In genomic region chr4:76590722-76591121, GRCm38 (mm10) we compare ENCODE assay signal across 29 mouse cellular contexts.
"Had no signal": no experiment of that assay in that cellular context is flagged by ENCODE, and none has a peak within 500 bp of the region (broad histone marks: within the 10 kb centered on the region; RNA-seq: fewer than 3 reads in every experiment).

No protein-coding gene starts in this region.

- H3K27ac ChIP-seq: left cerebral cortex, adult 2 months; limb, embryonic 10.5 days; limb, embryonic 12.5 days; limb, embryonic 13.5 days; limb, embryonic 15.5 days; liver, embryonic 12.5 days; liver, embryonic 13.5 days; liver, embryonic 14.5 days; liver, embryonic 15.5 days; macrophage; midbrain, embryonic 10.5 days; midbrain, embryonic 12.5 days; midbrain, embryonic 13.5 days; midbrain, embryonic 15.5 days; neural tube, embryonic 12.5 days; neural tube, embryonic 13.5 days had no signal

- H3K36me3 ChIP-seq: limb, embryonic 10.5 days; limb, embryonic 12.5 days; limb, embryonic 13.5 days; limb, embryonic 15.5 days; liver, embryonic 12.5 days; liver, embryonic 13.5 days; liver, embryonic 15.5 days; midbrain, embryonic 10.5 days; midbrain, embryonic 12.5 days; midbrain, embryonic 13.5 days; midbrain, embryonic 15.5 days; neural tube, embryonic 12.5 days; neural tube, embryonic 13.5 days had no signal

- ATAC-seq: liver, embryonic 12.5 days; liver, postnatal 0 days; midbrain, embryonic 13.5 days; midbrain, embryonic 15.5 days; midbrain, embryonic 16.5 days had no signal

- H3K9ac ChIP-seq: limb, embryonic 12.5 days; limb, embryonic 13.5 days; limb, embryonic 15.5 days; liver, embryonic 12.5 days; liver, embryonic 13.5 days; liver, embryonic 14.5 days; liver, embryonic 15.5 days; liver, postnatal 0 days; midbrain, embryonic 12.5 days; midbrain, embryonic 13.5 days; midbrain, embryonic 15.5 days; neural tube, embryonic 12.5 days; neural tube, embryonic 13.5 days had no signal

- H3K4me2 ChIP-seq: limb, embryonic 12.5 days; limb, embryonic 13.5 days; limb, embryonic 15.5 days; liver, embryonic 11.5 days; liver, embryonic 12.5 days; liver, embryonic 13.5 days; liver, embryonic 15.5 days; midbrain, embryonic 11.5 days; midbrain, embryonic 12.5 days; midbrain, embryonic 13.5 days; midbrain, embryonic 15.5 days; neural tube, embryonic 12.5 days; neural tube, embryonic 13.5 days had no signal

- H3K4me1 ChIP-seq: limb, embryonic 10.5 days; limb, embryonic 12.5 days; limb, embryonic 13.5 days; limb, embryonic 15.5 days; liver, embryonic 12.5 days; liver, embryonic 13.5 days; liver, embryonic 15.5 days; megakaryocyte, embryonic 14.5 days; midbrain, embryonic 10.5 days; midbrain, embryonic 12.5 days; midbrain, embryonic 13.5 days; midbrain, embryonic 15.5 days; neural tube, embryonic 12.5 days; neural tube, embryonic 13.5 days had no signal

- H3K9me3 ChIP-seq: limb, embryonic 10.5 days; limb, embryonic 12.5 days; limb, embryonic 13.5 days; limb, embryonic 15.5 days; liver, embryonic 12.5 days; liver, embryonic 13.5 days; liver, embryonic 15.5 days; megakaryocyte, embryonic 14.5 days; midbrain, embryonic 10.5 days; midbrain, embryonic 12.5 days; midbrain, embryonic 13.5 days; midbrain, embryonic 15.5 days; neural tube, embryonic 12.5 days; neural tube, embryonic 13.5 days had no signal

- DNase-seq: layer of hippocampus, postnatal 36 days; left cerebral cortex, postnatal 4 days; liver; liver, embryonic 13.5 days; liver, postnatal 0 days; lung, adult 2 months; lung, postnatal 14 days; lung, postnatal 36 days; midbrain, embryonic 14.5 days had no signal

- H3K4me3 ChIP-seq: left cerebral cortex, adult 2 months; limb, embryonic 10.5 days; limb, embryonic 12.5 days; limb, embryonic 13.5 days; limb, embryonic 15.5 days; liver, embryonic 12.5 days; liver, embryonic 13.5 days; liver, embryonic 15.5 days; megakaryocyte, embryonic 14.5 days; midbrain, embryonic 10.5 days; midbrain, embryonic 12.5 days; midbrain, embryonic 13.5 days; midbrain, embryonic 15.5 days; myocyte; neural tube, embryonic 12.5 days; neural tube, embryonic 13.5 days had no signal

- H3K27me3 ChIP-seq: limb, embryonic 12.5 days; limb, embryonic 13.5 days; limb, embryonic 15.5 days; liver, embryonic 12.5 days; liver, embryonic 13.5 days; liver, embryonic 15.5 days; megakaryocyte, embryonic 14.5 days; midbrain, embryonic 12.5 days; midbrain, embryonic 13.5 days; midbrain, embryonic 15.5 days; neural tube, embryonic 12.5 days; neural tube, embryonic 13.5 days had no signal
